Mouse (Mus musculus) small intestine, adult 2 months (tissue): ENCODE measurements at regions not wholly inside any gene's neighbourhood (a gene's known extent, or its start where the extent isn't known, plus 50 kb on each side); places are given as distances from the start of the nearest gene placed in this dataset.

Source experiments
- H3K27ac ChIP-seq: fragments of 200-500 bp; 2 replicates; pipeline ENCODE4 v1.5.1; 2012; ENCODE audit warnings: low read depth, low read length, control low read depth, inconsistent platforms; ENCODE audit not compliant: insufficient read depth
- H3K27me3 ChIP-seq: fragments of 200-500 bp; 2 replicates; pipeline ENCODE4 v1.6.1; 2012; ENCODE audit warnings: mild to moderate bottlenecking, moderate library complexity, low read length, inconsistent platforms; ENCODE audit not compliant: control insufficient read depth, insufficient read depth
- H3K36me3 ChIP-seq: fragments of 200-500 bp; 2 replicates; pipeline ENCODE4 v1.6.1; 2012; ENCODE audit warnings: mild to moderate bottlenecking, low read length, control low read depth, inconsistent platforms; ENCODE audit not compliant: control insufficient read depth, insufficient read depth
- H3K4me1 ChIP-seq: fragments of 200-500 bp; 2 replicates; pipeline ENCODE4 v1.6.1; 2012; ENCODE audit warnings: low read length, inconsistent platforms, mixed read lengths; ENCODE audit not compliant: control insufficient read depth, insufficient read depth, insufficient read length
- H3K4me3 ChIP-seq: fragments of 200-500 bp; 2 replicates; pipeline ENCODE4 v1.5.1; 2012; ENCODE audit warnings: low read depth, mild to moderate bottlenecking, control low read depth, inconsistent platforms, low read length, moderate library complexity
- CTCF ChIP-seq: fragments of 200-500 bp; IDR thresholded peaks from 2 replicates; pipeline ENCODE4 v1.5.1; 2012; ENCODE audit warnings: low read depth, mild to moderate bottlenecking, control low read depth, inconsistent platforms, low read length, moderate library complexity, mixed read lengths; ENCODE audit not compliant: insufficient replicate concordance, insufficient read length; ENCODE audit errors: extremely low read depth
- POLR2A ChIP-seq: fragments of 200-500 bp; IDR thresholded peaks from 2 replicates; pipeline ENCODE4 v1.6.1; 2012; ENCODE audit warnings: low read depth, mild to moderate bottlenecking, control low read depth, inconsistent platforms, low read length, moderate library complexity
- WGBS: fragments of 180-500 bp; shearing (Covaris S2); methylation state at CpG from one replicate; pipeline ENCODE4 v1.1.7; 2018; 5-methylcytosine and 5-hydroxymethylcytosine counted together

DNA sequence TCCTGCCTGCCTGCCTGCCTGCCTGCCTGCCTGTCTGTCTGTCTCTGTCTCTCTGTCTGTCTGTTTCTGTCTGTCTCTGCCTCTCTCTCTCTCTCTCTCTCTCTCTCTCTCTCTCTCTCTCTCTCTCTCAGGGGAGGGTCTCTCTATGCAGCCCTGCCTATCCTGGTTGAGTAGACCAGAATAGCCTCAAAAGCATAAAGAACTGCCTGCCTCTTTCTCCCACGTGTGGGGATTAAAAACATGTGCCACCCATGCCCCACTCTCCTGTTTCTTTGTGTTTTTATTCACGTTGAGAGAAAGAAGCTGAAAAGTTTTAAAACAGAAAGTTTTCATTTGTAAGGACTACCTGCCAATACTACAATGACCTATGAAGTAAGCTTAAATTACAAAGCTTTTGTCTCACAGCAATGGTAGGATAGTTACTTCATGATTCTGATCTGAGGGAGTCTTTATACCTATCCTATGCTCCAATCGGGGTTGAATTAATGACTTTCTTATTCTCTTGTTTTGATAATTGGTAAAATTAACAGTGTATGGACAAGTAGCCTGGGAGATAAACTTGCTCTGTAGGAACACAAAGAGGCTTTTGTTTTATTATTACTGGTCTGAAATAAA lies 355.9 kb upstream of the Marcks start:
- no peaks in the 10 kb centered on the region for H3K36me3 ChIP-seq

DNA sequence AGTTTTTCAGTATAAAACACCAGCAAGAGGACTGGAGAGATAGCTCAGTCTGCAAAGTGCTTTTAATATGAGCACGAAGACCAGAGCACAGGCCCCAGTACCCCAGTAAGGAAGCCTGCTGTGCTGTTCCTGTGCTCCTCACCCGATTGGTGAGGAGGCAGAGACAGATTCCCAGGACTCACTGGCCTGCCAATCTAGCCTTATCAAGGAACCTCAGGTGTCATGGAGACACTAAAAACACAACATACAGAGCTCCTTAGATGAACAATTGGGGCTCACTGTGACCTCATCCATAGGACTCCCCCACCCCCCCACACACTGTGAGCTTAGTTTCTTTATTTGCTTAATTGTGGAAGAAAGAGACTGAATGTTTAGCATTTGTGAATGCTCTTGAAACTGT lies 355.4 kb upstream of the Marcks start:
- no peak for TF ChIP-seq CTCF
- no peak for TF ChIP-seq POLR2A
- Histone ChIP-seq H3K4me3 (no peak overlapping the region), H3K27ac (no peak overlapping the region), H3K27me3 (no peaks in the 10 kb centered on the region), H3K36me3 (no peaks in the 10 kb centered on the region), H3K4me1 (no peaks in the 10 kb centered on the region)
- 51% methylated on average over 2 of the region's 2 CpGs for WGBS

More for the DNA sequence above, 355.9 kb upstream of the Marcks start:
- 50% methylated on average over 3 of the region's 3 CpGs for WGBS
- TF ChIP-seq POLR2A (no peak), CTCF (no peak)
- H3K4me3 ChIP-seq: no peak overlapping the region
- H3K27me3 ChIP-seq: no peaks in the 10 kb centered on the region
- no peaks in the 10 kb centered on the region for H3K4me1 ChIP-seq
- no peak overlapping the region for H3K27ac ChIP-seq

DNA sequence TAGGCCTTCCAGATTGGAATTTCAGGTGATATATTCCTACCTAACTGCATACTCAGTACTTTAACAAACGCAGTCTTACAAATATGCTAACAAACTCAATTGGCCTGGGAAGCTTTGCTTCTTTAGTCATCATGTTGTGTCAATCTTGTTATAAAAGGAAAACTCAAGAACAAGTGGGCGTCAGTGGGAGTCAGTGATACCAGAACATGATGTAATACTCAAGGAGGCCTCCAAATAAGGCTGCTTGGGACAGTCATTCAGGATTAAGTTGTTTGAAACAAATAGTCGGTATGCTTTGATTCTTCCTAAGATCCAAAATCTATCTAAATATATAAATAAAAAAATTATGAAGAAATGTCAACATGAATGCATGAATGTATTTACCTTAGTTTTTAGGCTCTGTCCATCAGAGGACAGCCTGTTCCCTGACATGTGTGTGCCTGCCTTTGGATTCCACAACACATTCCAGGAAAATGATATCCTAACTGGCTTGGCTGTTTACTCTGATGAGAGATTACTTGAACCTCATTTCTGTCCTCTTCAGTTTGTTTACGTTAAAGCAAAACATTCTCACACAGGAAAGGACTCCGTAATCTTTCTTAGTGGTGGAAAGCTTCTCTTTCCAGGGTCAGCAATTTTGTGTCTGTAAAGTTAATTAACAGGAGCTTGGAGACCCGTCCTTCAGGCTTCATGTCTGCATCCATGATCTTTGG lies 345.7 kb upstream of the Marcks start:
- Histone ChIP-seq H3K4me1 (no peaks in the 10 kb centered on the region), H3K36me3 (no peaks in the 10 kb centered on the region), H3K27me3 (no peaks in the 10 kb centered on the region), H3K27ac (no peak overlapping the region), H3K4me3 (no peak overlapping the region)
- WGBS: 75% methylated on average over 6 of the region's 6 CpGs
- TF ChIP-seq POLR2A: no peak
- no peak for TF ChIP-seq CTCF

DNA sequence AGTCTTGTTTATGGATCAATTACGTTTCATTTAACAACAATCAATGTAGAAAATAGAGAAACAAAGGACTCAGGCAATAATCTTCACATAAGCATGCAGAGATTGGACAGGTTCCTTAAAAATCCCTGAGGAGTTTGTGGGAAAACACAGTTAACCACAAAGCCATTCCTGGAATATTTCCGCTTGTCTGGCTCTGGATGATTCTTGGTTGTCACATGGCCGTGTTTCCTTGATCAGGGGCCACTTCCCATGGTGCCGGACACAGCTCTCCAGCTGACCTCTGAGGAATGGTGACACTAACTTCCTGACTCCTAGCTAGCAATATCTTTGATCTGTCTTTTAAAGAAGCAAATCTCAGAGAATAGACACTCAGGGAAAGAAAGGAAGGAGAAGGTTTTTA lies 344.8 kb upstream of the Marcks start:
- Histone ChIP-seq H3K27ac (no peak overlapping the region), H3K4me1 (no peaks in the 10 kb centered on the region), H3K4me3 (no peak overlapping the region), H3K27me3 (no peaks in the 10 kb centered on the region), H3K36me3 (no peaks in the 10 kb centered on the region)
- TF ChIP-seq CTCF (no peak), POLR2A (no peak)
- WGBS: 76% methylated on average over 4 of the region's 4 CpGs

DNA sequence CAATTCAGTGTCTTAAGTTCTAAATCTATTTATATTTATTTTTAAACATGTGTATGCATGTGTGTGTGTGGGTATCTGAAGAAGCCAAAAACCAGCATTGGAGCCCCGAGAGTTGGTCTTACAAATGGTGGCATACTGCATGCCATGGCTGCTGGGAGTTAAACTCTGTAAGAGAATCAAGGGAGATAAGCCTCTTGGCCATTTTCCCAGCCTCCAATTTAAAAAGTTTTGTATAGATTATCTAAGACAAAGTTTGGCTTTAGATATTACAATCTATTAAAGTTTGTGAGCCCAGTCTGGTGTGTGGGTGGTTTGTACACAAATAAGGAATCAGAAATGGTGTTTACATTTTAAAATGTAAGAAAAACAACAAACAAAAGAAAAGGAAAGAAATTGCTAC lies 343.2 kb upstream of the Marcks start:
- 63% methylated on average over 1 of the region's 1 CpGs for WGBS
- no peak overlapping the region for H3K27ac ChIP-seq
- TF ChIP-seq CTCF (no peak), POLR2A (no peak)

DNA sequence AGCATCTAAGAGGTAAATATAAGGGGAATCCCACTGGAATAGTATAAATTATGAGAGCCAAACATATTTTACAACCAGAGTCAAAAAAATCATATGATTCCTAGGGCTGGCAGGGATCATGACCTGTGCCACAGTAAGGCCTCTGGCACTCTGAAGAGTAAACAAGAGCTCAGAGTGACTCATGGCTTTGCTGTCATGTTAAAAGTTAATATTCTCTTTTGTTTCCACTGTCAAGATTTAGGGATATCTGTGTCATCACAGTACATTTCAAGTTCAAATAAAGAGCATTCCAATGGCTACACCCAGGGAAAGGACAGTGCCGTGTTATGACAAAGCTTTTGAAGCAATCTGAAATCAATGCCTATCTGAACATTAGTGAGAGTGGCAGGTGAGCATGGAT lies 341.6 kb upstream of the Marcks start:
- Histone ChIP-seq H3K4me3 (no peak overlapping the region), H3K27me3 (no peaks in the 10 kb centered on the region), H3K36me3 (no peaks in the 10 kb centered on the region), H3K4me1 (no peaks in the 10 kb centered on the region), H3K27ac (no peak overlapping the region)
- no peak for TF ChIP-seq CTCF
- TF ChIP-seq POLR2A: no peak
- 61% methylated on average over 1 of the region's 1 CpGs for WGBS

More for the DNA sequence above, 343.2 kb upstream of the Marcks start:
- Histone ChIP-seq H3K4me3 (no peak overlapping the region), H3K4me1 (no peaks in the 10 kb centered on the region), H3K36me3 (no peaks in the 10 kb centered on the region), H3K27me3 (no peaks in the 10 kb centered on the region)

- 96% methylated on average over 2 of the region's 2 CpGs for WGBS
- Histone ChIP-seq H3K36me3 (no peaks in the 10 kb centered on the region), H3K27ac (no peak overlapping the region), H3K27me3 (no peaks in the 10 kb centered on the region), H3K4me3 (no peak overlapping the region), H3K4me1 (no peaks in the 10 kb centered on the region)
- TF ChIP-seq CTCF: no peak
- TF ChIP-seq POLR2A: no peak
Observed at GRCm38 (mm10) chr10:37478108-37478507, 339.4 kb upstream of the Marcks start.
